Mouse (Mus musculus) cerebellum, adult 2 months (tissue): ENCODE measurements at regions not wholly inside any gene's neighbourhood (a gene's known extent, or its start where the extent isn't known, plus 50 kb on each side); places are given as distances from the start of the nearest gene placed in this dataset.

Experiments used
- CTCF ChIP-seq: fragments of 200-500 bp; IDR thresholded peaks from 2 replicates; pipeline ENCODE4 v1.5.1; 2011; ENCODE audit warnings: low read depth, mild to moderate bottlenecking, control low read depth, low read length, moderate library complexity, borderline replicate concordance; ENCODE audit not compliant: insufficient read depth
- POLR2A ChIP-seq: fragments of 200-500 bp; IDR thresholded peaks from 2 replicates; pipeline ENCODE4 v1.6.1; 2011; ENCODE audit warnings: low read length, control low read depth, borderline replicate concordance; ENCODE audit not compliant: insufficient read depth

- no peak for TF ChIP-seq CTCF
- TF ChIP-seq POLR2A, result no peak
These were observed 136.6 kb upstream of the Acsl4 start for GRCm38 (mm10) chrX:142526953-142527352.
